Mouse (Mus musculus): ENCODE measurements at regions not wholly inside any gene's neighbourhood (a gene's known extent, or its start where the extent isn't known, plus 50 kb on each side); places are given as distances from the start of the nearest gene placed in this dataset.

DNA sequence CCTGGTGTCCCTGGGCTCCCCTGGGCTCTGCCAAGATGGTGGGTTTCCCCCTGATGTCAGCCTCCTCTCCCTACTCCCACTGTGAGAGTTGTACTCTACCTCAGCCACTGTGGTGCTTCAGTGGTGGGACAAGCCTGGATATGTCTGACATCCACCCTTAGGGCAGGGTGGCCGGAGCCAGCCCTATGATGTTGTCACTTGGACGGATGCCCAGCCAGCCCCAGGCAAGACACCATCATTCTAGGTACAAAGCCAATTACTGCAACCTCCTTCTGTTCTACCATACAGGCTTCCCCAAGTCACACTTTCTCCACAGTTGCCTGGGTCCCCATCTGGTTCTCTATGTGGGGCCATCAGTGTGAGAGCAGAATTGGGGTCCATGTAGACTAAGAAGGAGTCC lies 141.0 kb upstream of the Smim23 start:
- TF ChIP-seq CTCF (IDR thresholded peaks at IDR 0.05; ENCODE audit: low read depth, low read length) (no peak), TAL1 (conservative IDR thresholded peaks at IDR 0.05; ENCODE audit: low read depth, low read length) (no peak), POLR2AphosphoS5 (IDR thresholded peaks at IDR 0.05; ENCODE audit: insufficient replicate concordance, low read depth, low read length) (no peak)

Data from G1E (cell line).